Mouse (Mus musculus): Measurements from ENCODE around the gene Mob2. TPM values are rescaled to one million over a fixed set of nuclear protein-coding genes. Genes with fewer than 3 reads are reported as not detected.

The Mob2 gene
- polyA plus RNA-seq, 1 experiment: 102 TPM

- DNase-seq (ENCODE audit: low spot score): no peak
Measured at GRCm38 (mm10) chr7:142080876-142081275, 20.0 kb upstream of the Mob2 start.

DNA sequence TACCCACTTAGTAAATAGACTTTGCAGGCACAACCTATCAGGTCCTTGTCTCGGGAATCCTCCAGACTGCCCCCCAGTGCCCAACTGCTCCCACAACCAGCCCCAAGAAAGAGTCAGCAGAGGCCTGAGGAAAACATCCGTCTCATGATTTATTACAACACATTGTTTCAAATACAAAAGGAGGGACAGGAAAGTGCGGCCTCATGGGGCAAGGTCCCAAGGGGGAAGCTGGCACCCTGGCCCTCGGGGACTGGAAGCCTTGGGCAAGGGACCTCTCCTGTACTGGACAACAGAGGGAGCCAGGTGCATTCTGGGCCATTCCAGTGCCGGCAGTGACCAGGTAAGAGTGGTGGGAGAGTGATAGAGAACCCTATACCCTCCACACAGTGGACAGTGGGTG lies 18.5 kb upstream of the Mob2 start:
- DNase-seq (ENCODE audit: low spot score): no peak

GRCm38 (mm10) chr7:142077138-142077537 lies 16.3 kb upstream of the Mob2 start:
- DNase-seq (ENCODE audit: low spot score): no peak

GRCm38 (mm10) chr7:142074146-142074886 lies 13.5 kb upstream of the Mob2 start:
- no peak for DNase-seq (ENCODE audit: low spot score)

DNA sequence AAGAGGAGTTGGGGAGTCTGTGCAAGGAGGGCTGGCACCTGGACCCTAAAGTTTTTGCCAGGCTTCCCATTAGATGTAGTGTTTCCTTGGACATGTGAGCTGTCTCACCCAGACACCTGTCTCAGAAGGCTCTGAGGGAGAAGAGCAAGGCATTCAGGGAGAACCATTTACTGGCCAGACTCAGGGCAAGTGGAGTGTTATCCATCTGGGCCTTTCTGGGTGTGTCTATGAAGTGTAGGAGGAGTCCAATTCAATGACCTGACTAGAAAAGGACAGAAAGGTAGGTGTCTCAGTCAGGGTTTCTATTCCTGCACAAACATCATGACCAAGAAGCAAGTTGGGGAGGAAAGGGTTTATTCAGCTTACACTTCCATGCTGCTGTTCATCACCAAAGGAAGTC lies 10.9 kb upstream of the Mob2 start:
- DNase-seq (ENCODE audit: low spot score): no peak

DNA sequence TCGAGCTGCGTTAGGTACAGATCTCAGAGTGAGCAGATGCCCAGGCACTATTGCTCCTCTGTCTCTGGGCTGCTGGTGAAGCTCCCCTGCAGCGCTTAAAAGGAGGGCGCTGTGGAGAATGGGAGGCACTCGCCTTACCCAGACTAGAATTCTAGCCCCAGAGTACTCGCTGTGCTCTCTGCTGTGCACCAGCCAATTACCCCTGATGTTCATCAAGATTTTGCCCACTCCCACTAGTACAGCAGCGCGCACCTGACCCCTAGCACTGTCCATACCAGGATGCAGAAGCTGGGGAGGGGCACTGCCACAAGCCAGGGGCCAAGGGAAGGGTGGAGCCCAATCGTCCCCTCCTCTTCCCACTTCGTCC lies 10.3 kb upstream of the Mob2 start:
- no peak for DNase-seq (ENCODE audit: low spot score)

DNA sequence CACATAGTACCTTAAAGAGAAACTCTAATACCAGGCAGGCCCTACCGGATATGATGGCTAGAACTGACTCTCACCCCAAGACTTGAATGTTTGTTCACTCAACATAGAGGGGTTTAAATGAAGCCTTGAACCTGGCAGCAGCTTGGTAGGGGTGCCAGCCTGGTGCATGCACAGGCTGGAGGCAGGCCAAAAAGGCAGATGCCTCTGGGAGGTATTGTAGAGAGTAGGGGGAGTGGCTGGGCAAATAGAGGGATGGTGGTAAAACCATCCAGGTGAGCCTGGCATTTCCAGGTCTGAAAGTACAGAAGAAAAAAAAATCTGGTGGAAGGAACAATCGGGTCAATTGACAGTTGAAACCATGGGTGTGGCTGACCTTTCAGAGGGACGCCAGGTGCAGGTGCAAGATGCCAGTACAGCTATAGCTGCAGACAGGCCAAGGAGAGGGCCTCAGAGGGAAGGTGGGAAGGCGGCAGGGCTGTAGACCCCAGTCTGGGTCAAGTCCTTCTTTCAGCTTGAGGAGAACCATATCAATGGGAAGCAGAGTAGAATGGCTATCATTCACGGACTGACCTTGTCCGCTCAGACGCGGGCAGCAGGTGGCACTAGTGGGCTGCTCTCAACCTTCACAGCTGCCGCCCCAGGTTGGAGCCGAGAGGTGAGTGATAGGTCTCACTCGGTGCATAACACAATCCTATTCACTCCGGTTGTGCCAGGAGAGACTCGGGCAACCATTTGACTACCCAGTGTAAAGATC lies 9.8 kb upstream of the Mob2 start:
- peak; percentile 54 for DNase-seq (ENCODE audit: low spot score)

GRCm38 (mm10) chr7:142068429-142068828 lies 7.6 kb upstream of the Mob2 start:
- DNase-seq (ENCODE audit: low spot score): no peak

GRCm38 (mm10) chr7:142060185-142060930 lies 507 bp downstream of the Mob2 start:
- no peak for DNase-seq (ENCODE audit: low spot score)

DNA sequence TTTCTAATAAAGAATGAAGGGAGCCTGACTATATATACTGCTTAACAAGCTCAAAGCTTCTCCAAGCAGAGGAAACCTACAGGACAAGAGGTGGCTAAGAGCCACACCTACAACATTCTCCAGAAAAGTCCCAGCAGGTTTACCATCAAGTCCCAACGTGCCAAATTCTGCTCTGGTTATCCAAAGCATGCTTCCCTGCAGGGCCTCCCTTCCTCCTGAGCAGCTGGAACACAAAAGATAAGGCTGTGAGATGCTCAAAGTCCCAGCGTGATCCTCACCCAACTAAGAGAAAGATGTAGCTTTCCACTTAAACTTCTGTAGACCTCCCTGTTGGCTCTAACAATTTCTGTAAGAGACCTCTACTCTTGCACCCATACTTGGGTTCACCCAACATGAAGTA lies 1.8 kb downstream of the Mob2 start:
- DNase-seq (ENCODE audit: low spot score): no peak

- DNase-seq (ENCODE audit: low spot score): no peak
Measured at GRCm38 (mm10) chr7:142057121-142057520, 3.7 kb downstream of the Mob2 start.

GRCm38 (mm10) chr7:142056601-142057061 lies 4.2 kb downstream of the Mob2 start:
- no peak for DNase-seq (ENCODE audit: low spot score)

- DNase-seq (ENCODE audit: low spot score): no peak
Measured at GRCm38 (mm10) chr7:142055431-142055830, 5.4 kb downstream of the Mob2 start.

GRCm38 (mm10) chr7:142050536-142050935 lies 10.3 kb downstream of the Mob2 start:
- no peak for DNase-seq (ENCODE audit: low spot score)

GRCm38 (mm10) chr7:142045932-142046331 lies 14.9 kb downstream of the Mob2 start:
- no peak for DNase-seq (ENCODE audit: low spot score)

- DNase-seq (ENCODE audit: low spot score): no peak
Measured at GRCm38 (mm10) chr7:142045344-142045743, 15.5 kb downstream of the Mob2 start.

DNA sequence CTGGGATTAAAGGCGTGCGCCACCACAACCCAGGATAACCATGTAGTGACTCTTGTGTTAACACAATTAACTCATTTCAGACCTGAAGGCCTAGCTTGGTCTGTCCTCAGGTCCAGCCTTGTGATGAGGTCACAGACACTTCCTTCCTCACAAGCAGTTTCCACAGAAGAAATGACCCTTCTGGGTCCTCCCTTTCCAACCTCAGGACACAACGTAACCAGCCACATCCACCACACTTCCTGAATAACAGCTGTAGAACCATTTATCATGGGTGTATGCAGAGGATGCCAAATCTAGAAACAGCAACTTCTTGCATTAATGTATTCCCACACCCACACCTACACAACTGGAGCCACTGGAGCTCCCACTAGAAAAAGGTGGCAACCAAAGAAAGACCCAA lies 20.1 kb downstream of the Mob2 start:
- DNase-seq (ENCODE audit: low spot score): no peak

- DNase-seq (ENCODE audit: low spot score): no peak
Measured at GRCm38 (mm10) chr7:142037553-142038170, 23.2 kb downstream of the Mob2 start.

GRCm38 (mm10) chr7:142035048-142035811 lies 25.6 kb downstream of the Mob2 start:
- DNase-seq (ENCODE audit: low spot score): no peak

GRCm38 (mm10) chr7:142034198-142034597 lies 26.7 kb downstream of the Mob2 start:
- DNase-seq (ENCODE audit: low spot score): no peak

DNA sequence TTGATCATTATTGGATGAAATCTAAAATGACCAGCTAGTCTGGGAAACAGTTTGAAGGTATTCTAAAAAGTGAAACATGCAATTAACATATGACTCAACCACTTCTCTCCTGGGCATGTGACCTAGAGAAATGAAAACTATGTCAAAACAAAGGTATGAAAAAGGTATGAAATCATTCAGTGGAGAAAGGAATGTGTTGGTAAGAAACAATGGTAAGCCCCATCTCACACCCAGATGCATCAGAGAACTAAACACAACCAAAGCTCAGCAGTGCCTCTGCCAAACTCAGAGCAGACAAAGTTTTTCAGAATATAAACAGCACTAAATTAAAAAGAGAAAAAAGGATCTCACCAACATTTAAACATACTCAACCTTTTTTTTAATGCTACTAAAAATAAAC lies 30.8 kb downstream of the Mob2 start:
- DNase-seq (ENCODE audit: low spot score): no peak

Data from urinary bladder, adult 2 months (tissue).